Mouse (Mus musculus) erythroblast, adult 5-6 weeks (primary cell): ENCODE measurements at regions not wholly inside any gene's neighbourhood (a gene's known extent, or its start where the extent isn't known, plus 50 kb on each side); places are given as distances from the start of the nearest gene placed in this dataset.

Source experiments
- ATAC-seq: replicated peaks from 2 replicates; pipeline ENCODE4 v1.8.0; 2016; ENCODE audit warnings: moderate number of reproducible peaks, mild to moderate bottlenecking, moderate TSS enrichment, inconsistent platforms; ENCODE audit not compliant: poor library complexity, low FRiP score, severe bottlenecking

DNA sequence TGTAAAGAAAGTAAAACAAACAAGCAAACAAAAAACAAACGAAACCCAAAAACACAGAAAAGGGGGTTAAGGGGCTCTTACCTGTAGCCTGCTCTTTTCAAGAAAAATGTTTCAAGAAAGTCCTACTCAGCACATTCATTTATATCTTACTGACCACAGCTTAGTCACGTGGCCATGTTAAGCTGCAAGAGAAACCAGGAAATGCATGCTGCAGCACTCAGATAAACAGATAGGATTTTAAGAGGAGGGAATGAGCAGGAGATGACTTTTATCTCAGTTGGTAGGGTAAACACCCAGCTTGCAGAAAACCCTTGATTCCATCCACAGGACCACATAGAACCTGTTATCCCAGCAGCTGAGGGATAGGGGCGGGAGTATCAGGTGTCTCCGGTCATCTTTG, 62.9 kb upstream of the Sfmbt2 start:
- ATAC-seq, result peak; percentile 81

DNA sequence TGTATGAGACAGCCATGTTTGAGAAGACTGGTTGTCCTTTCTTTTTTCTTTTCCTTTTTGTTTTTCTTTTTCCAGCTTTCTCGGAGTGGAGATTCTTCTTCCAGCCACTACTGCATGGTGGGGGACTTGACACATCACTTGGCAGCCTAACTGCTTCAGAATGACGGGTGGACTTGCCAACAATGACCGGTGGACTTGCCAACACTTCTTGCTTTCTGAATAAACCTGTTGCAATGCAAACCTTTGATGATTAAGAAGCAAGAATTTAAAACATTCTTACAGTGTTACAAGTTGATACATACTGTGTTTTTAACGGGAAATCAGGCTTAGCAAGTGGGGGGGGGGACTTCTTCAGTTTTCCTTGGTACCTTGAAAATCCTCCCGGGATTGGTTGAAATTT, 60.7 kb upstream of the Sfmbt2 start:
- ATAC-seq, result no peak

DNA sequence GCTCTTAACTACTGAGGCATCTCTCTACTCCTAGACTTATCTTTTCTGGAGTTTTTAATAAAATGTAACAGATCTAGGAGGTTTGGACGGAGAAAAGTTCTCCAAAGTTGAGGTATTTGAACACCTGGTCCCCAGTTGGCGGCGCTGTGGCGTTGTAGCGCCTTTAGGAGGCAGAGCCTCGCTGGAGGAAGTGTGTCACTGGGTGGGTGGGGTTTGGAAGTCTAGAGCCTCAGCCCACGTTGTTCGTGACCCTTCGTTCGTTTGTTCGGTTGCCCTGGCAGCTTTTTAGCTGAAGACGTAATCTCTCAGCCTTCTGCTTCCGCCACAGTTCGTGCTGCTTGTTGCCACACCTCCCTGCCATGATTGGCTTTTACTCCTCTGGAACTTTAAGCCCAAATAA, 58.6 kb upstream of the Sfmbt2 start:
- ATAC-seq, result no peak

DNA sequence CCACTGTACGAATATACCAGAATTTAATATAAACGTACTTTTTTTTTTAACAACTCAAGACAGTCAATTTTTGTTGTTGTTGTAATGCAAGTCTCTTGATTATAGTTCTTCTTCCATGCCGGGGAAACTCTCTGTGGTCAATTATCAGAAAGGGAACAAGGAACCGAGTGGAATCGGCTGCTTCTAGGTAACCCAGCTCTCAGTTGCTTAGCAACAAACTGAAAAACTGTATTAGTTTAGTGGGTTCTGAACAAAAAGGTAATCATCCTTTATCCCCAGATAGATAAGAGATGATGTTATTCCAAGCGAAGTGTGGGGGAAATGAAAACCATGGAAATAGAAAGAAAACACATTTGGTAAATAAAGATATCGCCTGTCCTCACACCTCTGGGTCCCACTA, 57.9 kb upstream of the Sfmbt2 start:
- no peak for ATAC-seq

DNA sequence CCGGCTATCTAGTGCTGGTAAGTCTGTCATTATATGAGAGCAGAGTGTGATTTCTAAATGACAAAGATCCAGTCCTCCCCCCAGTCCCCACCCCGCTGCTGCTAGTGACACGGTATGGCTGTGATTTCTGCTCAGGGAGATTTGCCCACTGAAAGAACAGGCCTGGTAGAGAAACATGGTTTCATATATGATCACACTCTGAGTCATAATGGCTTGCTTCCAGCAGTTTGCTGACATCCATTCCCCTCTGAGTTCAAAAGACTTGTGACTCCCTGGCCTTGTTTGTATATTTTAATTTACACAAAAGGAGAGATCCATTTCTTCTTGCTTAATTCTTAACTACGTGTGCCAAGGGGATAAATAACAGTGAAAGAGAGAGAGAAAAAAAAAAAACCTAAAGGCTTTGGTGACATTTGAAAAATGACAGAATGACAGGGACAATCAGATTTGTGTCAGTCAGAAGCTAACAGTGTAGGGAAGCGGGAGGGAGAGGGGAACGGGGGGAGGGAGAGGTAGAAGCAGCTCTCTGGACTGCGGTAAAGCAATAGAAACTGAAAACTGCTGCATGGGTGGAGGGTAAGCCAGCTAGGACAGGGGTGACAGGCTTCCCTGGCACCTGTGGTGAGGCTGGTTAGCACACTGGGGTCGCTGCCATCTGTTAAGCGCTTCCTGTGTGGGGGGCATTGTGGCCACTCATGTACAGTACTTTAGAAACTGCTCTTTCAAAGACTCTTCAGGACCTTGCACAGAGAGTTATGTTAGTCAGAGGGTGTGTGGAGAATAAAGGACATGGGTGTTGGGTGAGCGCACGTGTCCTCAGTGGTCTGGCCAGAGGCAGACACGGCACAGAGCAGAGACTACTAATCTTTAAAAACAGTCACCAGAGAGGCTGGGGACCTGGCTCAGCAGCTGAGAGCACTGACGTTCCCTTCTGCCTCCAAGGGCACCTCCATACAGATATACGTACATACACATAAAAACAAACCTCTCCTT, 55.8 kb upstream of the Sfmbt2 start:
- ATAC-seq, result no peak

DNA sequence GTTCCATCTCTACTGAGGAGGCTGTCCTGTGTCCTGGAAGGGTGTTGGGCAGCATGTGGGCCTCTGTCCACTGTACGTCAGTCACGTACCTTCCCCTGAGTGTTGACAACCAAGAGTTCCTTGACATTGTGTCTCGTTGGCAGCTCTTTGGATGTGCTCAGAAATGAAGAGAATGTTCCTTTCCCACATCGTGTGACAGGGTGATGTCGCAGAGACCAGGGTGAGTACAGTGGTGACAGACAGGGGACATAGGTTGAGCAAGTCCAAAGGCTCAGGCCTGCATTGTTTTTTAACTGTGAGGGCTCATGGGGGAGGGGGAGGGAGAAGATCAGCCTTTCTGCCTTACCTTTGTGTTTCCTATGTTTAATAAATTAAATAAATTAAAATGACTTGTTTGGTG, 54.0 kb upstream of the Sfmbt2 start:
- no peak for ATAC-seq

DNA sequence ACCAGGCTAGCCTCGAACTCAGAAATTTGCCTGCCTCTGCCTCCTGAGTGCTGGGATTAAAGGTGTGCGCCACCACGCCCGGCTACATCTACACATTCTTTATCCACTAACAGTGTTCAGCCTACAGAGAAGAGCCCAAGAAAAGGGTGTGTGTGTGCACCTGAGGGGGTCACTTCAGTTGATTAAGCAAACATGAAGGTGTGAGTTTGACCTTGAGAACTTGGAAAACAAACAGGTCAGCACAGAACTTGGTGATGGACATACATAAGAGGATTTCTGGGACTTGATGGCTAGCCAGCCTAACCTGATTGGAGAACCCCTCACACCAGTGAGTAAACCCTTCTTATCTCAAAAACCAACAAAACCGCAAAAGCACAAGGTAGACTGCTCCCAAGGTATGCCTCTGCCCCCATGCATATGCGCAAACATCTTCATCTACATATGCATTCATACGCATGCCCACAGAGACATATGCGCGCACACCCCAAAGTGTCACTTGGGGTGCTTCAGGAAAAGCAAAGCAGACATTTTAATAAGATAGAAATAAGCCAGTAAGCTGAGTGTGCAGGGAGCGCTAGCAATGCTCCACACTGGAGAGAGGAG, 52.0 kb upstream of the Sfmbt2 start:
- ATAC-seq, result no peak
